Mouse (Mus musculus) hindbrain, embryonic 16.5 days (tissue): ENCODE data around the gene Pip4k2a. TPM values are rescaled to one million over a fixed set of nuclear protein-coding genes. Genes with fewer than 3 reads are reported as not detected.

ENCODE experiments used
- ATAC-seq: fragments of 200-750 bp; cut with Nextera tagmentation; 2 replicates; pipeline ENCODE4 v1.8.0; 2017; ENCODE audit warnings: moderate TSS enrichment, moderate library complexity
- H3K27ac ChIP-seq: fragments of 300-500 bp; sonication (generic); 2 replicates; pipeline ENCODE4 v1.5.1; 2014; ENCODE audit warnings: low read depth, mild to moderate bottlenecking, control low read depth, low read length, moderate library complexity
- H3K27me3 ChIP-seq: fragments of 300-500 bp; sonication (generic); replicated peaks from 2 replicates; pipeline ENCODE4 v1.6.1; 2014; ENCODE audit warnings: low read length; ENCODE audit not compliant: control insufficient read depth, insufficient read depth
- H3K36me3 ChIP-seq: fragments of 300-500 bp; sonication (generic); 2 replicates; pipeline ENCODE4 v1.6.1; 2014; ENCODE audit warnings: mild to moderate bottlenecking, low read length, moderate library complexity, mixed read lengths; ENCODE audit not compliant: control insufficient read depth, insufficient read depth
- H3K4me1 ChIP-seq: fragments of 300-500 bp; sonication (generic); 2 replicates; pipeline ENCODE4 v1.6.1; 2014; ENCODE audit warnings: low read depth, low read length; ENCODE audit not compliant: control insufficient read depth, insufficient read depth
- H3K4me2 ChIP-seq: fragments of 300-500 bp; sonication (generic); 2 replicates; pipeline ENCODE4 v1.6.1; 2014; ENCODE audit warnings: mild to moderate bottlenecking, low read length, control low read depth, moderate library complexity
- H3K4me3 ChIP-seq: fragments of 300-500 bp; sonication (generic); 2 replicates; pipeline ENCODE4 v1.5.1; 2014; ENCODE audit warnings: mild to moderate bottlenecking, low read length, control low read depth, moderate library complexity
- H3K9ac ChIP-seq: fragments of 300-500 bp; sonication (generic); 2 replicates; pipeline ENCODE4 v1.6.1; 2014; ENCODE audit warnings: low read depth, mild to moderate bottlenecking, control low read depth, low read length, moderate library complexity
- H3K9me3 ChIP-seq: fragments of 300-500 bp; sonication (generic); 2 replicates; pipeline ENCODE4 v1.6.1; 2014; ENCODE audit warnings: mild to moderate bottlenecking, low read length, moderate library complexity; ENCODE audit not compliant: control insufficient read depth
- WGBS: fragments of 180-500 bp; shearing (Covaris S2); extraction: QIAGEN DNeasy Blood & Tissue Kit; methylation state at CpG from one replicate; pipeline ENCODE4 v1.1.7; 2014; 5-methylcytosine and 5-hydroxymethylcytosine counted together
- polyA plus RNA-seq: library from polyadenylated mRNA; unstranded; fragments of >200 nt; fragmentation: Nextera tagmentation; extraction: Ambion mirVana; gene quantifications from 2 replicates; pipeline ENCODE4 v1.2.1, GENCODE M21; 2015

Gene Pip4k2a
- polyA plus RNA-seq, 1 experiment from 2014 or later, result 10.2 TPM

GRCm38 (mm10) chr2:18856461-18856860 is 141.5 kb downstream of the Pip4k2a start:
- H3K27me3 ChIP-seq, result no peaks in the 10 kb centered on the region
- 47% methylated on average over 13 of the region's 13 CpGs for WGBS
- no peak overlapping the region for H3K27ac ChIP-seq
- ATAC-seq, result no peak
- H3K4me2 ChIP-seq, result no peak overlapping the region
- no peak overlapping the region for H3K4me3 ChIP-seq
- H3K9me3 ChIP-seq, result no peaks in the 10 kb centered on the region
- no peak overlapping the region for H3K9ac ChIP-seq
- H3K36me3 ChIP-seq, result no peaks in the 10 kb centered on the region
- H3K4me1 ChIP-seq, result peaks cover 3% of the 10 kb centered on the region; the same call in 1 of the 2 replicates

DNA sequence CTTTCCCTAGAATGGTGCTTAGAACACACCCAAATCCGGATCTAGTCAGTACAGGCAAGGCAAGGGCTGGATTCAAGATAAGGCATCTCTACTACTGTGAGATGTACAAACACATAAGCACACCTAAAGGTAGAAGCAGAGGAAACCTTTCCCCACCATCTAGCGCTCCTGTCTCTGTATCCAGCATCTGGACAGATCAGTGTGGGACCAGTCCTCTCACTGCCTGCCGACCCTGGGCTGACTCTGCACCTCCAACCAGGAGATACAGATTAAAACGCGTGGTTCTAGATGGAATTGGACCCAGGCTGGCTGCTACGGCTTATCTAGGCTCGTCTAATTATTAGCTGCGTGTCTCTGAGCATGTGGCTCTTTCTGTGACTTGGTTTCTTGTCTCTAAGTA is 142.7 kb downstream of the Pip4k2a start:
- H3K4me1 ChIP-seq, result no peaks in the 10 kb centered on the region
- no peaks in the 10 kb centered on the region for H3K9me3 ChIP-seq
- H3K9ac ChIP-seq, result no peak overlapping the region
- no peaks in the 10 kb centered on the region for H3K36me3 ChIP-seq
- H3K27ac ChIP-seq, result no peak overlapping the region
- no peak overlapping the region for H3K4me3 ChIP-seq
- H3K27me3 ChIP-seq, result no peaks in the 10 kb centered on the region
- WGBS, result 85% methylated on average over 8 of the region's 8 CpGs
- H3K4me2 ChIP-seq, result no peak overlapping the region
- 0 out of 2 replicates have a peak, but pooled peaks have one; percentile 3 for ATAC-seq

- no peak overlapping the region for H3K4me2 ChIP-seq
- no peaks in the 10 kb centered on the region for H3K9me3 ChIP-seq
- WGBS, result 82% methylated on average over 5 of the region's 5 CpGs
- H3K4me3 ChIP-seq, result no peak overlapping the region
- H3K9ac ChIP-seq, result no peak overlapping the region
- H3K36me3 ChIP-seq, result no peaks in the 10 kb centered on the region
- no peaks in the 10 kb centered on the region for H3K27me3 ChIP-seq
- no peak for ATAC-seq
- H3K4me1 ChIP-seq, result no peaks in the 10 kb centered on the region
- H3K27ac ChIP-seq, result no peak overlapping the region
These were observed 144.6 kb downstream of the Pip4k2a start for GRCm38 (mm10) chr2:18853345-18853744.

GRCm38 (mm10) chr2:18850657-18851056 is 147.3 kb downstream of the Pip4k2a start:
- Histone ChIP-seq H3K9me3 (no peaks in the 10 kb centered on the region), H3K27ac (no peak overlapping the region), H3K4me1 (no peaks in the 10 kb centered on the region), H3K9ac (no peak overlapping the region), H3K36me3 (peaks cover under 1% of the 10 kb centered on the region; the same call in 1 of the 2 replicates), H3K4me2 (no peak overlapping the region), H3K4me3 (no peak overlapping the region), H3K27me3 (no peaks in the 10 kb centered on the region)
- 50% methylated on average over 8 of the region's 8 CpGs for WGBS
- ATAC-seq, result peak; percentile 28; the same call in 1 of the 2 replicates

GRCm38 (mm10) chr2:18848074-18848629 is 149.8 kb downstream of the Pip4k2a start:
- Histone ChIP-seq H3K9me3 (no peaks in the 10 kb centered on the region), H3K27ac (no peak overlapping the region), H3K4me2 (no peak overlapping the region), H3K9ac (no peak overlapping the region), H3K27me3 (no peaks in the 10 kb centered on the region), H3K36me3 (peaks cover 15% of the 10 kb centered on the region), H3K4me1 (no peaks in the 10 kb centered on the region), H3K4me3 (no peak overlapping the region)
- no peak for ATAC-seq
- 67% methylated on average over 5 of the region's 5 CpGs for WGBS

DNA sequence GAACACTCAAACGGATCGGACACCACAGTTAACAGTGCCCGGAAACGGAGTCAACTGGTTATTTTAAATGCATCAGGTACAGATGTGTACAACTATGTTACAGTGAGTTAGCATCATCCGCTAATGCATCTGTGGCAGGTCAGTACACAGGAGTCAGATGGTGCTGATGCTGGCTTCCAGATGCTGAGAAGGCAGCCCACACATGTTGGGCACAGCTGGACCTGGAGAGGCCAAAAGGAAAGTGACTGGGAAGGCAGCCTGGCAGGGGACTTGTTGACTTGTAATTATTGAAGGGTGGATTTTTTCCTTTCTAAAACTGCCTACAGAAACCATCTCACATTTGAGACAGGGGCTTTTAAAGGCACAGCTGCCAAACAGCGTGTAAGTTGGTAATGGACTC is 155.4 kb downstream of the Pip4k2a start:
- ATAC-seq, result no peak
- Histone ChIP-seq H3K9me3 (no peaks in the 10 kb centered on the region), H3K4me1 (no peaks in the 10 kb centered on the region), H3K4me3 (no peak overlapping the region), H3K36me3 (peaks cover 15% of the 10 kb centered on the region), H3K27me3 (no peaks in the 10 kb centered on the region), H3K27ac (no peak overlapping the region), H3K4me2 (no peak overlapping the region), H3K9ac (no peak overlapping the region)
- 86% methylated on average over 6 of the region's 6 CpGs for WGBS

GRCm38 (mm10) chr2:18841051-18841450 is 156.9 kb downstream of the Pip4k2a start:
- 88% methylated on average over 8 of the region's 8 CpGs for WGBS
- Histone ChIP-seq H3K9me3 (no peaks in the 10 kb centered on the region), H3K4me2 (no peak overlapping the region), H3K27me3 (no peaks in the 10 kb centered on the region), H3K36me3 (peaks cover 15% of the 10 kb centered on the region), H3K4me3 (no peak overlapping the region), H3K27ac (no peak overlapping the region), H3K9ac (no peak overlapping the region), H3K4me1 (no peaks in the 10 kb centered on the region)
- no peak for ATAC-seq

DNA sequence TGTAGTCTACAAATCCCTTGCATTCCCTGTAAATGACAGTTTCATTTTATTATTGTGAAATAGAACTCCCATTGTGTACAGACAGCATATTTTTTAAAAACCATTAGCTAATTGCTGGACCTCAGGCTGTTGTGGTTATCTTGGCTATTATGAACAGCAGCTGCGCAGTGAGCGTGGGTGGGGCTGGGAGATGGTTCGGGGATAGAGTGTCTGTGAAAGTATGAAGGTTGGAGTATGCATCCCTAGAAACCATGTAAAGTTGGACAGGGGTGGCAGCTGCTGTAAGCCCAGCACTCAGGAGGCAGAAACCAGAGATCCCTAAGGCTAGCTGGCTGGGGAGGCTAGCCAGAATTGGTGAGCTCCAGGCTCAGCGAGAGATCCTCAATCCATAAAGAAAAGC is 158.4 kb downstream of the Pip4k2a start:
- no peak overlapping the region for H3K4me3 ChIP-seq
- H3K27ac ChIP-seq, result no peak overlapping the region
- no peak for ATAC-seq
- H3K36me3 ChIP-seq, result 0 out of 2 replicates have a peak, but pooled peaks cover 6% of the 10 kb centered on the region
- no peak overlapping the region for H3K9ac ChIP-seq
- no peaks in the 10 kb centered on the region for H3K4me1 ChIP-seq
- no peaks in the 10 kb centered on the region for H3K27me3 ChIP-seq
- H3K4me2 ChIP-seq, result no peak overlapping the region
- H3K9me3 ChIP-seq, result no peaks in the 10 kb centered on the region
- WGBS, result 93% methylated on average over 4 of the region's 4 CpGs

DNA sequence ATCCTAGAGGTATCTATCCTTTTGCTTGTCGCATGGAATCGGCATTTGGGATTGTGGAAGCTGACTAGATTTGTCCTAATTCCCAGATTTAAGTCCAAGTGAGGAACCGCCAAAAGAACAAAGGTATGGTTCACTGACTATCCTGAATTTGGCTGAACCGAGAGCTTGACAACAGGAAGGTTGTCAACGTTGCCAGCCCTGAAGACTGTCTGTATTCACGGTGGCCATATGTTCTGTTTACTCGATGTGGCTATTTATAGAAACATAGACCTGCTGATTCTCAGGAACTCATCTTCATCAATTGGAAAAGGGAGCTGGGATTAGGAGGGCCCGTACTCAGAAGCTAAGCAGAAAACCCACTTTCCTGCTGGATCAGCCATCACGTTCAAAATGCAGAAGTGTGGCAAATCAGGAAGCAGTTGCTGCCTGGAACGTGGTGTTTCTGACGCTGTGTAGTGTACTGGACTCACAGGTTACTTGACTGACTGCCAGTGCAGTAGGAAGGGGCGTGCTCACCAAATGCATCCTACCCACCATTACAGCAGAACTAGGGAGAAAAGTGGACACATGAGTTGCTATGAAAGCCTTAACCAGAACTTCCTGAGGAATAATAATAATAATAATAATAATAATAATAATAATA is 162.5 kb downstream of the Pip4k2a start:
- Histone ChIP-seq H3K27ac (no peak overlapping the region), H3K36me3 (no peaks in the 10 kb centered on the region), H3K9me3 (no peaks in the 10 kb centered on the region), H3K9ac (no peak overlapping the region), H3K4me1 (no peaks in the 10 kb centered on the region), H3K4me3 (no peak overlapping the region), H3K27me3 (no peaks in the 10 kb centered on the region), H3K4me2 (no peak overlapping the region)
- ATAC-seq, result no peak
- WGBS, result 87% methylated on average over 12 of the region's 12 CpGs
